Mouse (Mus musculus) neural tube, embryonic 11.5 days (tissue): Measurements from ENCODE around the gene Tap1. TPM values are rescaled to one million over a fixed set of nuclear protein-coding genes. Genes with fewer than 3 reads are reported as not detected.

Experiments
- ATAC-seq: fragments of 200-750 bp; cut with Nextera tagmentation; 2 replicates; pipeline ENCODE4 v1.8.0; 2017; ENCODE audit warnings: moderate number of reproducible peaks, mild to moderate bottlenecking, moderate TSS enrichment, moderate library complexity; ENCODE audit not compliant: insufficient read depth, low FRiP score, low TSS enrichment
- DNase-seq: peaks from one replicate; pipeline ENCODE4 v3.0.0-alpha.2; 2015; ENCODE audit warnings: low spot score
- H3K27ac ChIP-seq: fragments of 300-500 bp; sonication (generic); 2 replicates; pipeline ENCODE4 v1.5.1; 2014; ENCODE audit warnings: low read depth, mild to moderate bottlenecking, low read length
- H3K27me3 ChIP-seq: fragments of 300-500 bp; sonication (generic); 2 replicates; pipeline ENCODE4 v1.6.1; 2014; ENCODE audit warnings: mild to moderate bottlenecking, low read length, mixed read lengths; ENCODE audit not compliant: control insufficient read depth, insufficient read depth
- H3K36me3 ChIP-seq: fragments of 300-500 bp; sonication (generic); 2 replicates; pipeline ENCODE4 v1.6.1; 2014; ENCODE audit warnings: mild to moderate bottlenecking, low read length, moderate library complexity, mixed read lengths; ENCODE audit not compliant: control insufficient read depth, insufficient read depth
- H3K4me1 ChIP-seq: fragments of 300-500 bp; sonication (generic); 2 replicates; pipeline ENCODE4 v1.6.1; 2014; ENCODE audit warnings: low read length, mixed read lengths; ENCODE audit not compliant: control insufficient read depth, insufficient read depth
- H3K4me2 ChIP-seq: fragments of 300-500 bp; sonication (generic); 2 replicates; pipeline ENCODE4 v1.6.1; 2014; ENCODE audit warnings: low read depth, mild to moderate bottlenecking, moderate library complexity
- H3K4me3 ChIP-seq: fragments of 300-500 bp; sonication (generic); 2 replicates; pipeline ENCODE4 v1.5.1; 2014; ENCODE audit warnings: low read depth, low read length
- H3K9ac ChIP-seq: fragments of 300-500 bp; sonication (generic); 2 replicates; pipeline ENCODE4 v1.6.1; 2014; ENCODE audit warnings: mild to moderate bottlenecking, low read length
- H3K9me3 ChIP-seq: fragments of 300-500 bp; sonication (generic); 2 replicates; pipeline ENCODE4 v1.6.1; 2016; ENCODE audit warnings: low read length; ENCODE audit not compliant: control insufficient read depth
- WGBS: fragments of 180-500 bp; shearing (Covaris S2); extraction: QIAGEN DNeasy Blood & Tissue Kit; methylation state at CpG from one replicate; pipeline ENCODE4 v1.1.7; 2014; 5-methylcytosine and 5-hydroxymethylcytosine counted together
- polyA plus RNA-seq: library from polyadenylated mRNA; unstranded; fragments of >200 nt; fragmentation: Nextera tagmentation; extraction: Ambion mirVana; gene quantifications from 2 replicates; pipeline ENCODE4 v1.2.1, GENCODE M21; 2014

Tap1 gene
- polyA plus RNA-seq, 1 experiment from 2014 or later: 0.68 TPM

- WGBS: 67% methylated on average over 3 of the region's 3 CpGs
- Histone ChIP-seq H3K36me3 (no peaks in the 10 kb centered on the region), H3K27ac (no peak within 1 kb of the TSS), H3K9ac (no peak within 1 kb of the TSS), H3K4me3 (no peak within 1 kb of the TSS), H3K9me3 (no peaks in the 10 kb centered on the region; the same call in 1 of the 2 replicates), H3K27me3 (no peaks in the 10 kb centered on the region), H3K4me2 (no peak within 1 kb of the TSS), H3K4me1 (no peaks in the 10 kb centered on the region)
- DNase-seq: no peak
- no peak for ATAC-seq
Measured at GRCm38 (mm10) chr17:34238706-34239105, 51.4 kb downstream of the Tap1 start, which contains the start of gene H2-Ob. Gene H2-Ob (plus strand): TSS chr17:34238903.

- H3K4me3 ChIP-seq: no peak overlapping the region
- no peaks in the 10 kb centered on the region for H3K36me3 ChIP-seq
- H3K4me2 ChIP-seq: no peak overlapping the region
- no peak overlapping the region for H3K9ac ChIP-seq
- no peaks in the 10 kb centered on the region; the same call in 1 of the 2 replicates for H3K9me3 ChIP-seq
- DNase-seq: no peak
- no peak overlapping the region for H3K27ac ChIP-seq
- no peaks in the 10 kb centered on the region for H3K27me3 ChIP-seq
- 72% methylated on average over 10 of the region's 10 CpGs for WGBS
- no peak for ATAC-seq
- no peaks in the 10 kb centered on the region for H3K4me1 ChIP-seq
Measured at GRCm38 (mm10) chr17:34239601-34240041, 52.3 kb downstream of the Tap1 start.

- DNase-seq: no peak
- H3K27me3 ChIP-seq: no peaks in the 10 kb centered on the region
- H3K4me2 ChIP-seq: no peak overlapping the region
- no peak overlapping the region for H3K9ac ChIP-seq
- H3K4me3 ChIP-seq: no peak overlapping the region
- H3K9me3 ChIP-seq: no peaks in the 10 kb centered on the region; the same call in 1 of the 2 replicates
- ATAC-seq: no peak
- 70% methylated on average over 3 of the region's 3 CpGs for WGBS
- no peaks in the 10 kb centered on the region for H3K4me1 ChIP-seq
- H3K36me3 ChIP-seq: no peaks in the 10 kb centered on the region
- H3K27ac ChIP-seq: no peak overlapping the region
Measured at GRCm38 (mm10) chr17:34240366-34240765, 53.0 kb downstream of the Tap1 start.

- Histone ChIP-seq H3K27me3 (no peaks in the 10 kb centered on the region), H3K27ac (no peak overlapping the region), H3K4me2 (no peak overlapping the region), H3K9me3 (no peaks in the 10 kb centered on the region; the same call in 1 of the 2 replicates), H3K4me1 (no peaks in the 10 kb centered on the region), H3K9ac (no peak overlapping the region), H3K4me3 (no peak overlapping the region), H3K36me3 (no peaks in the 10 kb centered on the region)
- WGBS: 88% methylated on average over 6 of the region's 6 CpGs
- no peak for DNase-seq
- ATAC-seq: no peak
Measured at GRCm38 (mm10) chr17:34240916-34241315, 53.6 kb downstream of the Tap1 start.

- H3K4me2 ChIP-seq: no peak overlapping the region
Measured at GRCm38 (mm10) chr17:34244656-34245055, 57.3 kb downstream of the Tap1 start.

More at GRCm38 (mm10) chr17:34244656-34245055, 57.3 kb downstream of the Tap1 start:
- DNase-seq: no peak
- Histone ChIP-seq H3K4me1 (no peaks in the 10 kb centered on the region), H3K27me3 (no peaks in the 10 kb centered on the region), H3K9me3 (no peaks in the 10 kb centered on the region; the same call in 1 of the 2 replicates), H3K36me3 (no peaks in the 10 kb centered on the region), H3K9ac (no peak overlapping the region), H3K4me3 (no peak overlapping the region), H3K27ac (no peak overlapping the region)
- no peak for ATAC-seq
- WGBS: 79% methylated on average over 4 of the region's 4 CpGs

Other genes with a start within 250 kb of the Tap1 start
- 190 and 195 TPM in 2 replicates for gene Pfdn6, start 247.2 kb upstream of the Tap1 start, polyA plus RNA-seq
- gene Wdr46, start 246.9 kb upstream of the Tap1 start, polyA plus RNA-seq: 29.5 and 33.4 TPM in 2 replicates
- gene B3galt4, start 236.1 kb upstream of the Tap1 start, polyA plus RNA-seq: 4.4 and 4.9 TPM in 2 replicates
- 40.7 and 43.8 TPM in 2 replicates for gene Vps52, start 231.7 kb upstream of the Tap1 start, polyA plus RNA-seq
- 1,341 and 1,360 TPM in 2 replicates for gene Rps18, start 231.6 kb upstream of the Tap1 start, polyA plus RNA-seq
- 20.2 and 23.1 TPM in 2 replicates for gene H2-K1, start 187.2 kb upstream of the Tap1 start, polyA plus RNA-seq
- 5.2 and 8.4 TPM in 2 replicates for gene Ring1, start 162.9 kb upstream of the Tap1 start, polyA plus RNA-seq
- gene H2-Ke6, start 159.5 kb upstream of the Tap1 start, polyA plus RNA-seq: 48.1 and 52.7 TPM in 2 replicates
- gene Slc39a7, start 155.9 kb upstream of the Tap1 start, polyA plus RNA-seq: 89.7 and 108 TPM in 2 replicates
- 25.1 and 27.1 TPM in 2 replicates for gene Rxrb, start 155.7 kb upstream of the Tap1 start, polyA plus RNA-seq
- gene Col11a2, start 148.1 kb upstream of the Tap1 start, polyA plus RNA-seq: 1.5 and 2.9 TPM in 2 replicates
- 0.93 TPM in 1 of 2 replicates, not detected in the other for gene H2-Oa, start 95.2 kb upstream of the Tap1 start, polyA plus RNA-seq
- 9.2 and 10.3 TPM in 2 replicates for gene H2-DMa, start 68.0 kb upstream of the Tap1 start, polyA plus RNA-seq
- gene Brd2, start 64.9 kb upstream of the Tap1 start, polyA plus RNA-seq: 116 and 133 TPM in 2 replicates
- not detected in 2 replicates for gene H2-DMb2, start 44.2 kb upstream of the Tap1 start, polyA plus RNA-seq
- not detected in 2 replicates for gene H2-DMb1, start 34.5 kb upstream of the Tap1 start, polyA plus RNA-seq
- gene Psmb9, start 211 bp downstream of the Tap1 start, polyA plus RNA-seq: 0.80 and 0.96 TPM in 2 replicates
- gene Psmb8, start 10.2 kb downstream of the Tap1 start, polyA plus RNA-seq: 2.1 and 3.3 TPM in 2 replicates
- gene Tap2, start 16.0 kb downstream of the Tap1 start, polyA plus RNA-seq: 0.59 and 0.60 TPM in 2 replicates
- not detected in 2 replicates for gene H2-Ob, start 51.4 kb downstream of the Tap1 start, polyA plus RNA-seq
- gene H2-Ab1, start 70.1 kb downstream of the Tap1 start, polyA plus RNA-seq: 2.6 and 4.5 TPM in 2 replicates
- not detected in 2 replicates for gene H2-Aa, start 100.3 kb downstream of the Tap1 start, polyA plus RNA-seq
- gene H2-Eb1, start 118.3 kb downstream of the Tap1 start, polyA plus RNA-seq: 0.70 and 1.8 TPM in 2 replicates
- not detected in 2 replicates for gene H2-Eb2, start 138.1 kb downstream of the Tap1 start, polyA plus RNA-seq
- not detected in 2 replicates for gene Btnl2, start 167.3 kb downstream of the Tap1 start, polyA plus RNA-seq
- gene Btnl1, start 189.6 kb downstream of the Tap1 start, polyA plus RNA-seq: not detected in 2 replicates
- gene BC051142, start 211.3 kb downstream of the Tap1 start, polyA plus RNA-seq: 1.3 and 1.7 TPM in 2 replicates